Mouse (Mus musculus) liver, postnatal 0 days (tissue): ENCODE results near the gene Srprb.

Experiments
- CTCF ChIP-seq: sonication (generic); IDR thresholded peaks from 2 replicates; pipeline ENCODE4 v1.5.1; 2016; ENCODE audit warnings: antibody characterized with exemption, low read depth
- EP300 ChIP-seq: IDR thresholded peaks from 2 replicates; pipeline ENCODE4 v1.6.1; 2016; ENCODE audit warnings: antibody characterized with exemption, low read depth, mild to moderate bottlenecking

DNA sequence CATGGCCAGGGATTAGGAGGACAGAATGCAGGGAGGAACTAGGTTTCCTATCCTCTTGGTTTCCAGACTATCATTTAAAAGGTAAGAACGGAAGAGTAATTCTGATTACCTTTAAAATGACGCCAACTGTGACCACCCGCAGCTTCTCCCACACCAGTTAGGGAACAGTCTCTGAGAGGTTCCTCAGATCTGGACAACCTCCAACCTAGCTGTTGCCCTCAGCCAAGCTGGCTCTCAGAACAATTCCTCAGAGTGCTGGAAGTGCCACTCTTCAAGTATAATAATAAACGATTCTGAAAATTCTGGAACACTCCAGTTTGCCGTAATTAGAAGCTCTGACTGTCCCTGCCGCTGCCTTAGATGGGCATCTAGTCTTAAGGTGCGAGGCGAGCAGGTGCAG lies 16.0 kb downstream of the Srprb start:
- TF ChIP-seq CTCF (no peak), EP300 (no peak)
